Mouse (Mus musculus) myocyte (in vitro differentiated cells): Measurements from ENCODE around the gene H2al1g.

Experiments used
- MAX ChIP-seq: IDR thresholded peaks from one replicate; pipeline ENCODE4 v1.6.1; 2011; ENCODE audit warnings: low read depth, mild to moderate bottlenecking, control low read depth
- MYOD1 ChIP-seq, 3 experiments: IDR thresholded peaks; one replicate each; pipeline ENCODE4 v1.6.1; 2011; ENCODE audit warnings: control low read depth in 2 of 3, low read depth in 2 of 3, mild to moderate bottlenecking in 2 of 3, moderate library complexity in 1 of 3; ENCODE audit not compliant: insufficient read length in 2 of 3, control insufficient read depth in 1 of 3
- POLR2A ChIP-seq: IDR thresholded peaks from one replicate; pipeline ENCODE4 v1.6.1; 2011; ENCODE audit warnings: low read depth, mild to moderate bottlenecking, control low read depth, moderate library complexity; ENCODE audit not compliant: insufficient read length
- POLR2AphosphoS2 ChIP-seq: IDR thresholded peaks from one replicate; pipeline ENCODE4 v1.6.1; 2011; ENCODE audit warnings: low read depth, control low read depth; ENCODE audit not compliant: insufficient read length
- REST ChIP-seq: IDR thresholded peaks from one replicate; pipeline ENCODE4 v1.6.1; 2011; ENCODE audit warnings: mild to moderate bottlenecking, control low read depth, moderate library complexity; ENCODE audit not compliant: insufficient read depth, insufficient read length
- SRF ChIP-seq: IDR thresholded peaks from one replicate; pipeline ENCODE4 v1.6.1; 2011; ENCODE audit warnings: low read depth; ENCODE audit not compliant: control insufficient read depth, insufficient read length
- TCF12 ChIP-seq: IDR thresholded peaks from one replicate; pipeline ENCODE4 v1.6.1; 2011; ENCODE audit warnings: mild to moderate bottlenecking, control low read depth; ENCODE audit not compliant: poor library complexity, insufficient read depth, severe bottlenecking
- TCF3 ChIP-seq: IDR thresholded peaks from one replicate; pipeline ENCODE4 v1.6.1; 2011; ENCODE audit warnings: low read depth, control low read depth; ENCODE audit not compliant: insufficient read length

GRCm38 (mm10) chrX:11269074-11269473, 49.0 kb upstream of the H2al1g start:
- no peak for TF ChIP-seq POLR2A
- no peak for TF ChIP-seq TCF3
- no peak for TF ChIP-seq MAX
- no peak for TF ChIP-seq MYOD1 (IDR thresholded peaks at IDR 0.05; ENCODE audit: control insufficient read depth in 1 of 3, insufficient read length in 2 of 3, low read depth in 2 of 3)
- TF ChIP-seq TCF12: no peak
- TF ChIP-seq REST: no peak
- no peak for TF ChIP-seq SRF
- no peak for TF ChIP-seq POLR2AphosphoS2
